Mouse (Mus musculus): ENCODE results near the gene Shb. TPM values are rescaled to one million over a fixed set of nuclear protein-coding genes. Genes with fewer than 3 reads are reported as not detected.

The Shb gene
- polyA plus RNA-seq, 1 experiment from 2014 or later, result 3.0 TPM

GRCm38 (mm10) chr4:45543481-45544051, 11.3 kb upstream of the Shb start:
- Histone ChIP-seq H3K9ac (no peak overlapping the region), H3K4me1 (replicated peaks) (no peaks in the 10 kb centered on the region), H3K9me3 (replicated peaks) (no peaks in the 10 kb centered on the region), H3K36me3 (no peaks in the 10 kb centered on the region), H3K27ac (no peak overlapping the region), H3K4me2 (no peak overlapping the region), H3K4me3 (replicated peaks) (no peak overlapping the region), H3K27me3 (no peaks in the 10 kb centered on the region)
- ATAC-seq (ENCODE audit: low read depth), result no peak
- DNase-seq, result no peak
- 76% methylated on average over 3 of the region's 3 CpGs for WGBS (ENCODE audit: insufficient replicate concordance)

GRCm38 (mm10) chr4:45540151-45540933, 8.1 kb upstream of the Shb start:
- Histone ChIP-seq H3K4me2 (no peak overlapping the region), H3K27me3 (no peaks in the 10 kb centered on the region), H3K36me3 (no peaks in the 10 kb centered on the region), H3K9me3 (replicated peaks) (no peaks in the 10 kb centered on the region), H3K4me1 (replicated peaks) (no peaks in the 10 kb centered on the region), H3K9ac (no peak overlapping the region), H3K27ac (no peak overlapping the region), H3K4me3 (replicated peaks) (no peak overlapping the region)
- WGBS (ENCODE audit: insufficient replicate concordance), result 63% methylated on average over 15 of the region's 15 CpGs
- no peak for ATAC-seq (ENCODE audit: low read depth)
- no peak for DNase-seq

DNA sequence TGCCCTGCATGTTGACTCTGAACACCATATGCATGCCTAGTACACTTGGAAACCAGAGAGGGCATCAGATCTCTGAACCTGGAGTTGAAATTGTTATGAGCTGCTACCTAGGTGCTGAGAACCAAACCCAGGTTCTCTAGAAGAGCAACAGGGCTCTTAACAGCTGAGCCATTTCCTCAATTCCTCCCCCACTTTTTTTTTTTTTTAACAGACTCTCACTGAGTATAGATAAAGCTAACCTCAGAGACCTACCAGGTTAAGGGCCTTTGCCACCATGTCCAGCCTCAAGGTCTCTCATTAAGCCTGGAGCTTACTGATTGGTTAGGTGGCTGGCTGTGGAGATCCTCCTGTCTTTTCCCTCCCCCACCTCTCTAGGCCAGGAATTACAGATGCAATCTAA, 6.9 kb upstream of the Shb start:
- Histone ChIP-seq H3K27ac (no peak overlapping the region), H3K4me3 (replicated peaks) (no peak overlapping the region), H3K36me3 (no peaks in the 10 kb centered on the region), H3K9me3 (replicated peaks) (no peaks in the 10 kb centered on the region), H3K4me2 (no peak overlapping the region), H3K9ac (no peak overlapping the region), H3K4me1 (replicated peaks) (no peaks in the 10 kb centered on the region), H3K27me3 (no peaks in the 10 kb centered on the region)
- DNase-seq (no peak), ATAC-seq (ENCODE audit: low read depth) (no peak)

DNA sequence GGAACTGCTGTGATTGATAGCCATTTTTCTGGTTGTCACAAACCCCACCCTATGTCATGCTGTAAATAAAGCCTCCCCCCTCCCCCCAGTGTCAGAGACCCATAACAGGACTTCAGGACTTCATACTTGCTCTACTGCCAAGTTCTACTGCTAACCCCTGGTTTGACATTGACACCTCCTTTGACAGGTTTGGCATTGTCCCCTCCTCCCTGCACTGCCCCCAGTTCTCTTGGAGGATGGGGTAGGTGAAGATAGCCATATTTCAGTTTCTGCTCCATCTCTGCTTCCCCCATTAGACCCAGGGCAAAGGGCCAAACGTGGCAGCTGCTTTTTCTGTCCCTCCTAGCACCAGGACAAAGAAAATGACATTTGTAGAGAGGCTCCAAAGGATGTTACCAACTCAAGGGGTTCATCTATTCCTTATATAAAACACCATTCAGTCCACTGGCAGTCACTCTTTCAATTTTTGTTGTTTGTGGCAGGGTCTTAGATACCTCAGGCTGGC, 1.2 kb upstream of the Shb start:
- H3K27ac ChIP-seq, result no peak overlapping the region
- DNase-seq (no peak), ATAC-seq (ENCODE audit: low read depth) (no peak)
- WGBS (ENCODE audit: insufficient replicate concordance), result 16% methylated on average over 1 of the region's 1 CpGs
- H3K9ac ChIP-seq, result no peak overlapping the region
- no peak overlapping the region for H3K4me3 ChIP-seq (replicated peaks)
- H3K4me1 ChIP-seq (replicated peaks), result peaks cover 39% of the 10 kb centered on the region
- no peaks in the 10 kb centered on the region for H3K36me3 ChIP-seq
- no peak overlapping the region for H3K4me2 ChIP-seq
- no peaks in the 10 kb centered on the region for H3K9me3 ChIP-seq (replicated peaks)
- peaks cover under 1% of the 10 kb centered on the region; the same call in 1 of the 2 replicates for H3K27me3 ChIP-seq

DNA sequence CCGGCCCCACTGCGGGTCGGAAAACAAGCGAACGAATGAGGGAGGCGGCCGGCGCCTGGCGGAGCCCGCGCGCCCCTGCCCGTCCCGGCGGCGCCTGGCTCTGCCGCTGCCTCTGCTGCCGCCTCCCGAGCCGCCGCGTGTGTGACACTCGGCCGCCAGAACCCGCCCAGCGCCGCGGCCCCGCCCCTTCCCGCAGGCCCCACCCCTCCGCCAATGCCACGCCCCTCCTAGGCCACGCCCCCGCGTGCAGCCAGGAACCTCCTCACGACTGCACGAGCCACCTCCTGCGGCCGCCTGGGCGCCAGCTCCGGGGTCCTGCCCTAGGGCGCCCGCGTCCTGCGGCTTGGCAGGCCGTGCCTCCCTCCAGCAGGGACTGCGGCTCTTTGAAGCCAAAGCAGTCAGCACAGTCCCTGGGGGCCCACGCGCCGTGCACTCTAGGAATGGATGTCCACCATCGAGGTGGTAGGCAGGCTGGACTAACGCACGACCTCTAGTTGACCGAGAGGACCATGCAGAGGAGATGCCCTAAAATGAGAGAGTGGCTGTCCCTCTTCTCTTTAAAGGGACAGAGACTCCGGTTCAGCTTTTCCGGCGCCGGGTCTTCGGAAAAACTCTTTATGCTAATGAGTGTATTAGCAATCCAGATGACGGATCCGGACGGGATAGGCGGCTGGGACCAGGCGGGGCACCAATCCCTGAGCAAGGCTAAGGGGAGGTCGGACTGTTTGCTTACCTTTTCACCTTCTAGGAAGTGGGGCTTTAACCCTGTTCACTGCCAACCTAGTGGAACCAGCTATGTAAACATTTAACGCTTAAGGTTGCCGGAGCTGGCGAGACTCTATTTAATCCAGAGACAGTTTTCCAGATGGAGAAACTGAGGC, 1.4 kb downstream of the Shb start:
- ATAC-seq (ENCODE audit: low read depth) (peak; percentile 83), DNase-seq (peak; percentile 85)
- Histone ChIP-seq H3K4me2 (peak overlapping the region; percentile 100), H3K4me3 (replicated peaks) (peak overlapping the region; percentile 95), H3K4me1 (replicated peaks) (peaks cover 65% of the 10 kb centered on the region), H3K9ac (peak overlapping the region; percentile 97), H3K36me3 (peaks cover 11% of the 10 kb centered on the region), H3K9me3 (replicated peaks) (no peaks in the 10 kb centered on the region), H3K27me3 (peaks cover 5% of the 10 kb centered on the region), H3K27ac (peak overlapping the region; percentile 96)
- under 1% methylated on average over 48 of the region's 68 CpGs for WGBS (ENCODE audit: insufficient replicate concordance)

DNA sequence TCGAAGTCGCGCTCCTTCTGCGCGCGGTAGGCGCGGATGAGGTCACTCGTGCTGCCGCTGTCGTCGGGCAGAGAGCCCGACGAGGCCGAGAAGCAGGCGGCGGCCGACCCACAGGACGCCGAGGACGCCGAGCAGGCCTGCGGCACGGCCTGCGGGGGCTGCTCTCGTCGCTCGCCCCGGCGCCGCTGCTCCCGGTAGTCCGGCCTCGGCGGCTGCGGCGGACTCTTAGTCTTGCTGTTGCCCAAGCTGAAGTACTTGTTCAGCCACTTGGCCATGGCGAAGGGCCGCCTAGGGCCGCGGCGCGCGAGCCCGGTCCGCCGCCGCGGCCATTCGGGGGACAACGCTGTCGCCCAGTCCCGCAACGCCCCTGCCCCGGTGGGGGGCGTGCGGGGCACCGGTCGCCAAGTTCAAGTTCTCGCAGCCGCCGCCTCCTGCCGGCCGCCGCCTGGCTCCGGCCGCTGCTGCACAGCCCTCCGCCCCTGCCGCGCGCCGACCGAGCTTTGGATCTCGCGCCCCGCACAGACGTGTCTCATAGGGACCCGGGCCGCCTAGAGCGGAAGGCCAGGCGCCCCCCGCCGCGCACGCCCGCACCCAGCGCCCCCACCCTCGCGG, 2.2 kb downstream of the Shb start:
- ATAC-seq (ENCODE audit: low read depth) (peak; percentile 14), DNase-seq (no peak)
- H3K4me1 ChIP-seq (replicated peaks), result peaks cover 73% of the 10 kb centered on the region
- peak overlapping the region; percentile 92 for H3K27ac ChIP-seq
- H3K4me3 ChIP-seq (replicated peaks), result peak overlapping the region; percentile 95
- WGBS (ENCODE audit: insufficient replicate concordance), result under 1% methylated on average over 88 of the region's 89 CpGs
- H3K9me3 ChIP-seq (replicated peaks), result no peaks in the 10 kb centered on the region
- peak overlapping the region; percentile 97 for H3K9ac ChIP-seq
- peak overlapping the region; percentile 100 for H3K4me2 ChIP-seq
- peaks cover 17% of the 10 kb centered on the region for H3K36me3 ChIP-seq
- H3K27me3 ChIP-seq, result peaks cover 5% of the 10 kb centered on the region

DNA sequence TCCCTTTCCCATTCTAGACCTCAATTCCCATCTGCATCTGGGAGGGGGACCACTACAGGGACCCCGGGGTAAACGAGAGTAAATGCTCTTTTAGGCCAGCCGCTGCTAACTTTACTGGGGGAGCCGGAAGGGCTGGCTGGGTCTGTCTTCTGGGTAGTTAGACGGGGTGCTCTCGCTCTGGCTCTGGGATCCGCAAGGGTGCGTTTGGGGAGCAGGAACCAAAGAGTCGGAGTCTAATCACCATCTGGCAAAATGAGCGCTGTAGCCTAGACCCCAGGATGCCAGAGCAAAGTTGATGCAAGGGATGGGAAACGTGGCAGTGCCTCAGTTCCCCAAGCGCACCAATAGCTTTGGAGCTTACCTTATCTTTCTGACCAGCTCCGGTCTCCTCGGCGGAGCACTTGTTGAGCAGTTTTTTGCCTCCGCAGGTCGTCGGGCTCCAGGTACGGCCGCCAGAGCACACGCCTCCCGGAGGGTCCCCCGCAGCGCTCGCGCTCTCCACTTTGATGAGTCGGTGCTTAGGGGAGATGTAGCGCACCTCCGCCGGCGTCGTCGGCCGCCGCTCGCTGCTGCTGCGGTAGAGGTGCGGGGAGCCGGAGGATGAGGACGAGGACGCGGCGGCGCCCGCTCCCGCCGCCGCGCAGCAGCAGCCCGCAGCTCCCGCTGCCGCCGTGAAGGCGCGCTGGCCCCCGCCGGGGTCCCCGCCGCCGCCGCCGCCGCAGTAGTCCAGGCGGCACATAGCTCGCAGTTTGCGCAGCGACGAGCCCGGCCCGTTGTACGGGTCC, 2.9 kb downstream of the Shb start:
- H3K9me3 ChIP-seq (replicated peaks), result no peaks in the 10 kb centered on the region
- WGBS (ENCODE audit: insufficient replicate concordance), result under 1% methylated on average over 67 of the region's 71 CpGs
- H3K9ac ChIP-seq, result peak overlapping the region; percentile 97
- ATAC-seq (ENCODE audit: low read depth) (peak; percentile 51), DNase-seq (peak; percentile 65)
- H3K36me3 ChIP-seq, result peaks cover 21% of the 10 kb centered on the region
- peak overlapping the region; percentile 100 for H3K4me2 ChIP-seq
- H3K27ac ChIP-seq, result peak overlapping the region; percentile 92
- peaks cover 78% of the 10 kb centered on the region for H3K4me1 ChIP-seq (replicated peaks)
- peak overlapping the region; percentile 95 for H3K4me3 ChIP-seq (replicated peaks)
- peaks cover 5% of the 10 kb centered on the region for H3K27me3 ChIP-seq

DNA sequence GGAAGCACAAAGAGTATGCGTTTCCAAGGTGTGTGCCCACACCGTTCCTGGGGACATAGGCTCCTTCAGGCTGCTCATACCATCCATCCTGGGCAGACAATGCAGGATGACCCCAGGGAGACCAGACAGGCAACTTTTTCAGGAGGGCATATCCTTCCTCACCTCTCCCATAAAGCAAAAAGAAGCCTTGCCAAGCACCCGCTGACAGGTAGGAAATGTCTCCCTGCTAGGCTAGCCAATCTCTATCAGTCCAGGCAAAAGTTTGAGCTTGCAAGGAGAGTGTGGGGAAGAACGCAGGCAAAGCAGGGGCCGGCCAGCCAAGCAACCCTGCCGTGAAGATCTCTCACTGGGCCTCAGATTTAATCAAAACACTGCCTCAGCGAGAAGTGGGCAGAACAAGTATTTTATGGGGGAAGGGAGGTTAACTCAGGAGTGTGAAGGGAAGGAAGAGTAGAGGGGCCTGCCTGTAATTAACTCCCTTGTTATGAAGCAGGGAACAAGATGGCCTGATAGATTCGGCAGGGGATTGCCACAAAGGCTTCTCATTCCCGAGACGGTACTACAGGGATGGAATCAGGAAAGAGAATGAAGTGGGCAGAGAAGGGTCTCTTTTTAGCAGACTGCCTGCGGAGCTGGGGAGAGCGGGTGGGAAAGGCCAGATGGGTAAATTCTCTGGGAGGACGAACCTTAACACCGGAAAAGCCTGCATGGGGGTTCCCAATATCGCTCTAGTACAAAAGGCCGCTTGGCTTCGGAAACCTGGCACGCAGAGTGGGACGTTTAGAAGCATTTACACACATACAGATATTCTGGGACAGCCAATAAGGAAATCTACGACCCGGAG, 3.7 kb downstream of the Shb start:
- peak overlapping the region; percentile 97 for H3K9ac ChIP-seq
- DNase-seq (no peak), ATAC-seq (ENCODE audit: low read depth) (no peak)
- no peaks in the 10 kb centered on the region for H3K9me3 ChIP-seq (replicated peaks)
- H3K4me2 ChIP-seq, result peak overlapping the region; percentile 100
- peaks cover 29% of the 10 kb centered on the region for H3K36me3 ChIP-seq
- WGBS (ENCODE audit: insufficient replicate concordance), result 10% methylated on average over 21 of the region's 21 CpGs
- H3K27me3 ChIP-seq, result peaks cover 5% of the 10 kb centered on the region
- peak overlapping the region; percentile 95 for H3K4me3 ChIP-seq (replicated peaks)
- peaks cover 86% of the 10 kb centered on the region for H3K4me1 ChIP-seq (replicated peaks)
- H3K27ac ChIP-seq, result peak overlapping the region; percentile 92

- peak overlapping the region; percentile 100 for H3K4me2 ChIP-seq
- H3K9ac ChIP-seq, result peak overlapping the region; percentile 97
- DNase-seq (no peak), ATAC-seq (ENCODE audit: low read depth) (no peak)
- peaks cover 92% of the 10 kb centered on the region for H3K4me1 ChIP-seq (replicated peaks)
- peaks cover 31% of the 10 kb centered on the region for H3K36me3 ChIP-seq
- H3K27me3 ChIP-seq, result peaks cover 5% of the 10 kb centered on the region
- 81% methylated on average over 2 of the region's 2 CpGs for WGBS (ENCODE audit: insufficient replicate concordance)
- peak overlapping the region; percentile 92 for H3K27ac ChIP-seq
- H3K4me3 ChIP-seq (replicated peaks), result peak overlapping the region; percentile 95
- no peaks in the 10 kb centered on the region for H3K9me3 ChIP-seq (replicated peaks)
These were observed 4.5 kb downstream of the Shb start for GRCm38 (mm10) chr4:45527562-45528354.
